Mouse (Mus musculus): ENCODE measurements around the gene Mtrf1l.

Mtrf1l gene

DNA sequence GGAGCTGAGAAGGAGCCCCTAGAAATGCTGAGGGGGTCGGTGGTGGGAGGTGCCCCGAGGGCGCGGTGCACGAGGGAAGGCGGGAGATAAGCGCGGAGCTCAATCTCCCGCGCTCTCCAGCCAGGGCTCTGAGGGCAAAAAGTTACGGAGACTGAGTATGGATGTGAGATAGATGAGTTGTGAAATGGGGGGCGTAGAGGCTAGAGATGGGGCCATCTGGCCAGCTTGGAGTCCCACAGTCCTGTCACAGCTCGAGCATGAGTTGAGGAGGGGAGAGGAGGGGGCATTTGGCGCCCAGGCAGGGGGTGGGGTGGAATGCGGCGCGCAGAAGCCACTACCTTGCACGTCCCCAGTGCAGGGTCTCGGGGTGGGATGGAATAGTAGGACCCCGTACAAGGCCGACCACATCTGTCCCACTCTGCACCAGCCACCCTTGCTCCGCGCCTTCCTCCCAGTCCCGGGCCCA is 19.0 kb downstream of the Mtrf1l start:
- peak; percentile 21 for DNase-seq (ENCODE audit: low spot score)

DNA sequence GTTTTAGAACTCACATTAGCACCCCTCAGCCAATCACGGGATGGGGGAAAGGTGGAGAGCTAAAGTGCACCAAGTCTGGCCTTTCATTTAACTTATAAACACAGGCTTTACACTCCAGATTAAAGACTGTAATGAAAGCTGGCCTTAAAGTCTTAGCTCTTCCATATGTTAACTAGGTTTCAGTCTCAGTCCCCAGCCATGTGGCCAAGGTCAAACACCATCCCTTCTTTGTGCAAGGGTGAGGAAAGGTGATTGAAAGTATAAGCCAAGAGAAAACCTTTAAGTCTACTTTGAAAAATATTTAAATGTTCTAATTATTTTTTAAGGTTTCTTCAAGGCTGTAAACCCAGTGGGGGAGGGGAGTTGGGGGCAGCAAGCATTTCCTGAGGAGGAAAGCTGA is 20.0 kb downstream of the Mtrf1l start:
- no peak for DNase-seq (ENCODE audit: low spot score)

DNA sequence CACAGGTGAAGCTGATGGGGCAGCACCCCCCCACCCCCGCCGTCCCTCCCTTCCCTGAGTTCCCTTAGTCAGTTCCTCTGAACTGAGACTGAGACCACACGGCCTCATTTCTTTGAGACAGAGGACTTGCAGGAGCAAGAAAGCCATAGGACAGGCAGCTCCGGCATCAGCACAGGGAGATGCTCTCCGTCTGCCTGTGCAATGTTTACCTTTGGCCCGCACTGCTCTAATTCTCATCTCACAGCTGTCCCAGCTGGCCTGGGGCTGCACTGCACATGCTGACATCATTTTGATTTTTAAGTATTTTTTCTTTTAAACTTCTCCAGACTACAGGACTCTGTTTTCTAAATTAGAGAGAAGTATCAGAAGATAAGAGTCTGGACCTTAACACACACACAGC is 20.8 kb downstream of the Mtrf1l start:
- no peak for DNase-seq (ENCODE audit: low spot score)

DNA sequence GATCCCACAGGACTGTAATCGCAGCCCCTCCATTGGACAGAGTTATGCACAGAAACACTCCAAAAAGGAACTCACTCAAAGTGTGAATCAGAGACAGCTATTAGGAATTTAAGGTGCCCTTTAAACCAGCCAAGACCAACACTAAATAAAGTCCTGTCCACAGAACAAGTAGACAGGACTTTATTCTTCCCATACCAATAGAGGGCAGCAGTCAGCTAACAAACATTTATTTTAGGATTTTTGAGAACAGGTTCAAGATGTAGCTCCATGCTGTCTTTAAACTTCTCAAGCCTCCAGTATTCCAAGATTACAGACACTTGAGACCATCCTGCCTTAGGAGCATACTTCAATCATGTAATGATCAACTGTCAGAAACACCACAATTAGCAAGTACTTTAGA is 23.2 kb downstream of the Mtrf1l start:
- no peak for DNase-seq (ENCODE audit: low spot score)

DNA sequence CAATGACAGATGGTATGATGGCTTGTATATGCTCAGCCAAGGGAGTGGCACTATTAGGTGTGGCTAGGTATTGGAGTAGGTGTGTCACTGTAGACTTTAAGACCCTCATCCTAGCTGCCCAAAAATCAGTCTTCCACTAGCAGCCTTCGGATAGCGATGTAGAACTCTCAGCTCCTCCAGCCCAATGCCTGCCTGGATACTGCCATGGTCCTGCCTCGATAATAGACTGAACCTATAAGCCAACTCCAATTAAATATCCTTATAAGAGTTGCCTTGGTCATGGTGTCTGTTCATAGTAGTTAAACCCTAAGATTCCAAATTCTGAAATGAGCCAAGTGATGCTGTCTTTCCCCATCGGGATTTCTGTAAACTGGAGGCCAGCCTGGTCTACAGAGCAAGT is 25.6 kb downstream of the Mtrf1l start:
- no peak for DNase-seq (ENCODE audit: low spot score)

DNA sequence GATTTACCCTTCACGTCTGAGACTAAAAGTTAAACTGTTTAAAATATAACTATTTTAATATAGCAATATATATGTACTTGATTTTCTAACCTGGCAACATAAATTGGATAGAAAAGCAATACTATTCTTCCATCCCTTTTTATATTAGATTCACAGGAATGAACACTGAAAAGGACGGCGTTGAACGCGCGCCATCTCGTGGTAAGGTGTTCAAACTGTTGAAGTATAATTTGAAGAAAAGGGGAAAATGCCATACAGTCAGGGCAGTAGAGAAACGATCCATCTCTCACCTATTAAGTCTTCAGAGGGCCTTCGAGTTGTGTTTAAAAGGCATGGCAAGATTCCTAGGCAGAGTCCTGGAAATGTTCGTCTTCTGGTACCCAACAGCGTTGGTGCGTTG is 33.1 kb downstream of the Mtrf1l start:
- peak; percentile 46 for DNase-seq (ENCODE audit: low spot score)

DNA sequence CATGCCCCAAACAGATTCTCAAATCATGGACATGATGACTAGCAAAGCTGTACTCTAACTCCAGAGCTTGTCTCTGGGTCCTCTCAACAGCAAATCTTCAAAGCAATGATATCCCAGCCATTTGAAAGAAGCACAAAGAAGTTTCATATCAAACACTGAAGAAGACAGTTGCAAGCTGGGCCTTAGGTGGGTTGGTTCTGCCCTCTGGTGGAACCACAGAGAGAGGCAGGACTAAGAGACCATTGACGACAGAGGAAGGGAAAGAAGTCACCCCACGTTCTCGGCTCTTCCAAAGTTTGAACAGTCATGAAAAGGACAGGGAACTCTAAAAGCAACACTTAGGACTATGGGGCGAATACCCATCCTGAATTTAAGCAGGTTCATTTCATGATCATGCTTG is 36.8 kb downstream of the Mtrf1l start:
- DNase-seq (ENCODE audit: low spot score): peak; percentile 23
